13 mouse cellular contexts compared by ENCODE assay signal in genomic region chr8:115478406-115479060, GRCm38 (mm10).
DNase-seq lines count a peak whose midpoint lies in the region; ATAC-seq and TF ChIP-seq lines count a peak whose summit lies in the region.
"Had no signal": no experiment of that assay in that cellular context is flagged by ENCODE, and none has a peak within 500 bp of the region (broad histone marks: within the 10 kb centered on the region; RNA-seq: fewer than 3 reads in every experiment).

No protein-coding gene starts in this region.

- H3K27me3 ChIP-seq in lung, postnatal 0 days (replicated peaks; ENCODE audit: insufficient read depth, low read length): no peaks in the 10 kb centered on the region
- H3K27me3 ChIP-seq in kidney, embryonic 15.5 days: peaks cover 11% of the 10 kb centered on the region; the same call in 1 of the 2 replicates
- H3K27me3 ChIP-seq: forebrain, embryonic 13.5 days had no signal

- no peak overlapping the region for H3K4me2 ChIP-seq in lung, postnatal 0 days (replicated peaks; ENCODE audit: low read depth, low read length)
- no peak overlapping the region for H3K4me2 ChIP-seq in kidney, embryonic 15.5 days
- H3K4me2 ChIP-seq: forebrain, embryonic 13.5 days had no signal

- H3K27ac ChIP-seq in lung, postnatal 0 days (ENCODE audit: low read length): no peak overlapping the region
- no peak overlapping the region for H3K27ac ChIP-seq in kidney, embryonic 15.5 days
- H3K27ac ChIP-seq: forebrain, embryonic 13.5 days had no signal

- H3K4me1 ChIP-seq in lung, postnatal 0 days (ENCODE audit: insufficient read depth, low read depth, low read length): no peaks in the 10 kb centered on the region
- peaks cover 15% of the 10 kb centered on the region; the same call in 1 of the 2 replicates for H3K4me1 ChIP-seq in kidney, embryonic 15.5 days
- H3K4me1 ChIP-seq: megakaryocyte, embryonic 14.5 days had no signal

- H3K36me3 ChIP-seq in lung, postnatal 0 days (ENCODE audit: insufficient read depth, low read length): no peaks in the 10 kb centered on the region
- no peaks in the 10 kb centered on the region for H3K36me3 ChIP-seq in kidney, embryonic 15.5 days

- no peak for ATAC-seq in lung, postnatal 0 days
- ATAC-seq in kidney, embryonic 15.5 days (replicated peaks; ENCODE audit: low FRiP score): no peak
- ATAC-seq: forebrain, embryonic 13.5 days had no signal

- TF ChIP-seq EP300 in lung, postnatal 0 days (IDR thresholded peaks at IDR 0.05): no peak

- H3K9ac ChIP-seq in lung, postnatal 0 days (replicated peaks; ENCODE audit: low read depth): no peak overlapping the region
- no peak overlapping the region for H3K9ac ChIP-seq in kidney, embryonic 15.5 days
- H3K9ac ChIP-seq: forebrain, embryonic 13.5 days had no signal

- DNase-seq in adrenal gland, postnatal 14 days: peak; percentile 21
- DNase-seq in adrenal gland, postnatal 4 days (ENCODE audit: low spot score in 2 of 2): no peak
- peak; percentile 68 for DNase-seq in urinary bladder, postnatal 14 days (ENCODE audit: low spot score)
- no peak for DNase-seq in urinary bladder, postnatal 10 days (ENCODE audit: low spot score)
- DNase-seq in lung, postnatal 0 days (ENCODE audit: low spot score): peak; percentile 65
- no peak for DNase-seq in c-Kit-positive CD71-positive TER-119-positive erythroid progenitor cells, embryonic 14.5 days (ENCODE audit: low spot score)
- no peak for DNase-seq in cerebellum, adult 9-10 months
- DNase-seq: cerebellum, postnatal 14 days; kidney, postnatal 14 days had no signal

- no peak overlapping the region for H3K4me3 ChIP-seq in lung, postnatal 0 days (ENCODE audit: low read depth, low read length)
- H3K4me3 ChIP-seq in kidney, embryonic 15.5 days (replicated peaks): no peak overlapping the region
- H3K4me3 ChIP-seq: forebrain, embryonic 13.5 days; megakaryocyte, embryonic 14.5 days; myocyte had no signal

- no peaks in the 10 kb centered on the region for H3K9me3 ChIP-seq in lung, postnatal 0 days (ENCODE audit: low read length)
- H3K9me3 ChIP-seq in kidney, embryonic 15.5 days (replicated peaks): no peaks in the 10 kb centered on the region
- H3K9me3 ChIP-seq: forebrain, embryonic 13.5 days; megakaryocyte, embryonic 14.5 days had no signal

- no peak for TF ChIP-seq CTCF in lung, postnatal 0 days (IDR thresholded peaks at IDR 0.05)

- 40% methylated on average over 11 of the region's 11 CpGs for WGBS in lung, postnatal 0 days
- 71% methylated on average over 11 of the region's 11 CpGs for WGBS in kidney, embryonic 15.5 days

Comparison
In these comparisons a context has a peak if more than half of its experiments do, and no peak if none do; other contexts are left out.
1. DNase-seq: peak in adrenal gland, postnatal 14 days (single experiment), urinary bladder, postnatal 14 days (single experiment) and lung, postnatal 0 days (single experiment); none in adrenal gland, postnatal 4 days (0 of 2), urinary bladder, postnatal 10 days (single experiment), c-Kit-positive CD71-positive TER-119-positive erythroid progenitor cells, embryonic 14.5 days (single experiment) and cerebellum, adult 9-10 months (single experiment).